Mouse (Mus musculus) ES-Bruce4 (cell line): ENCODE measurements around the gene Alpk3. TPM values are rescaled to one million over a fixed set of nuclear protein-coding genes. Genes with fewer than 3 reads are reported as not detected.

ENCODE experiments used
- H3K27ac ChIP-seq: 2 replicates; pipeline ENCODE4 v1.5.1; 2012; ENCODE audit warnings: low read length, inconsistent platforms; ENCODE audit not compliant: insufficient read depth
- H3K27me3 ChIP-seq: 2 replicates; pipeline ENCODE4 v1.6.1; 2012; ENCODE audit warnings: mild to moderate bottlenecking, low read length, inconsistent platforms; ENCODE audit not compliant: control insufficient read depth, poor library complexity, insufficient read depth, severe bottlenecking
- H3K36me3 ChIP-seq: 2 replicates; pipeline ENCODE4 v1.6.1; 2012; ENCODE audit warnings: inconsistent platforms, mild to moderate bottlenecking, low read length, moderate library complexity; ENCODE audit not compliant: control insufficient read depth, poor library complexity, insufficient read depth, severe bottlenecking
- H3K4me1 ChIP-seq: one replicate; pipeline ENCODE4 v1.8.1; 2011; ENCODE audit warnings: low read length; ENCODE audit not compliant: control insufficient read depth, insufficient read depth
- H3K4me3 ChIP-seq: 2 replicates; pipeline ENCODE4 v1.5.1; 2011; ENCODE audit warnings: low read depth, mild to moderate bottlenecking, low read length
- H3K9ac ChIP-seq: 2 replicates; pipeline ENCODE4 v1.6.1; 2012; ENCODE audit warnings: low read depth, mild to moderate bottlenecking, inconsistent platforms; ENCODE audit not compliant: poor library complexity, severe bottlenecking
- H3K9me3 ChIP-seq: replicated peaks from 2 replicates; pipeline ENCODE4 v1.6.1; 2012; ENCODE audit warnings: mild to moderate bottlenecking, low read length, inconsistent platforms; ENCODE audit not compliant: control insufficient read depth, poor library complexity, insufficient read depth, severe bottlenecking
- CTCF ChIP-seq: IDR thresholded peaks from one replicate; pipeline ENCODE4 v1.8.1; 2011; ENCODE audit warnings: low read depth, low read length
- EP300 ChIP-seq: IDR thresholded peaks from 2 replicates; pipeline ENCODE4 v1.6.1; 2011; ENCODE audit warnings: low read depth, low read length; ENCODE audit not compliant: insufficient read depth
- POLR2A ChIP-seq: IDR thresholded peaks from one replicate; pipeline ENCODE4 v1.8.1; 2011; ENCODE audit warnings: low read length; ENCODE audit not compliant: insufficient read depth
- polyA plus RNA-seq: library from polyadenylated mRNA; stranded (reverse); fragments of >200 nt; gene quantifications from 2 replicates; pipeline ENCODE4 v1.2.4, GENCODE M21; 2011; ENCODE audit warnings: low read depth; ENCODE audit not compliant: missing spikeins, insufficient read depth, insufficient read length

Gene Alpk3
- polyA plus RNA-seq, 1 experiment: 3.1 TPM

DNA sequence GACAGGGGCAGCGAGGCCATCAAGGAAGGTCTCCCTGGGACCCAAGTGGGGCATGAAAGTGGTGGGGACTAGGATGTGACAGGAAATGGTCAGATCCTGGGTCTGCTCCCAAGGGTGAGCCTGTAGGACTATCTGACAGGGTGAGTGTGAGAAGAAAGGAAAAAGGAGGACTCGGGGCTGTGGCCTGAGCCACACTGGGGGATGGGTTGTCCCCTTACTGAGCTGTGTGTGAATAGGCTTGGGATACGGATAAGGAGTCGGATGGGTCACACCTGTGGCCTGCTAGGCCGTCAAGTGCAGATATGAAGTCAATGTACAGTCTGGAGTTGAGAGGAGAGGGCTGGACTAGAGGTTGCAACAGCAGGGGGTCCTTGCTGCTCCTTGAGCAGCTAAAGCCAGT, 18.3 kb downstream of the Alpk3 start:
- Histone ChIP-seq H3K4me1 (peaks cover 3% of the 10 kb centered on the region), H3K9me3 (no peaks in the 10 kb centered on the region), H3K27ac (no peak overlapping the region), H3K27me3 (no peaks in the 10 kb centered on the region), H3K4me3 (no peak overlapping the region), H3K36me3 (no peaks in the 10 kb centered on the region), H3K9ac (no peak overlapping the region)
- TF ChIP-seq EP300: no peak

DNA sequence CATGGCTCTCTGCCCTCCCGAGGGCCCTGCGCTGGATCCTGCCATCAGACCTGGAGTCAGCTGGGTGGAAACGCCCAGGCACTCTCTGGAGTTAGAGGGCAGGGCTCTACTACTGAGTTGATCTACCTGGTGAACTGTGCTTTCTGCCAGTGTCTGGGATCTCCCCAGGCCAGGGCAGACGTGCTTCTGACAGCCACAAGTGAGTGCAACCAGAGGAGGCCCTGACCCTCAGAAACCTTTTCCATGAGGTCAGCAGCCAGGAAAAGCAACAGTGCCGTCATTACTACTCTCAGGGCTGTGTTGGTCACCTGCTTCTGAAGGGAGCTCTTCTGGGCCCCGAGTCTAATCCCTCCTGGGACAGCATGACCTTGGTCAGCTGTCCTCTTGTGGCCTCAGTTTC, 19.6 kb downstream of the Alpk3 start:
- no peak overlapping the region for H3K4me3 ChIP-seq
- H3K4me1 ChIP-seq: peaks cover 3% of the 10 kb centered on the region
- no peak overlapping the region for H3K27ac ChIP-seq
- no peaks in the 10 kb centered on the region for H3K36me3 ChIP-seq
- no peak for TF ChIP-seq CTCF
- no peak for TF ChIP-seq EP300
- TF ChIP-seq POLR2A: no peak
- H3K9ac ChIP-seq: no peak overlapping the region
- no peaks in the 10 kb centered on the region for H3K9me3 ChIP-seq
- no peaks in the 10 kb centered on the region for H3K27me3 ChIP-seq

DNA sequence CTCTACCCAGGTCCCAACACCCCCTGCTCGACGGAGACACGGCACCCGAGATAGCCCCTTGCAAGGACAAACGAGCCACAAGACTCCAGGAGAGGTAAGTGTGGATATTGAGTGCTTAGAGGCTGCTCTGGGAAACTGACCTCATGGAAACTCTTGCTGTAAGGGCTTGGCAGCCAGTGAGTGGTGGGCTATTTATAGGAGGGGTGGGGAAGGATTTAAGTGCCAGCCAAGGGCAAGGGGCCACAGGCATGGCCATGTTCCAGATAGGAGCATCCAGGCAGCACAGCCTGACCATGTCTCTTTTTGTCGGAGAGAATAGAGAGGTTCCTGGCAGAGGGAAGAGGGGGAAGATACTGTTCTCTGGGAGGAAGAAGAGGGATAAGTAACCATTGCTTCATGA, 21.3 kb downstream of the Alpk3 start:
- H3K4me3 ChIP-seq: no peak overlapping the region
- H3K9ac ChIP-seq: no peak overlapping the region
- TF ChIP-seq POLR2A: no peak
- TF ChIP-seq CTCF: no peak
- TF ChIP-seq EP300: no peak
- no peaks in the 10 kb centered on the region for H3K9me3 ChIP-seq
- no peaks in the 10 kb centered on the region for H3K27me3 ChIP-seq
- H3K36me3 ChIP-seq: no peaks in the 10 kb centered on the region
- H3K27ac ChIP-seq: no peak overlapping the region
- peaks cover 3% of the 10 kb centered on the region for H3K4me1 ChIP-seq

DNA sequence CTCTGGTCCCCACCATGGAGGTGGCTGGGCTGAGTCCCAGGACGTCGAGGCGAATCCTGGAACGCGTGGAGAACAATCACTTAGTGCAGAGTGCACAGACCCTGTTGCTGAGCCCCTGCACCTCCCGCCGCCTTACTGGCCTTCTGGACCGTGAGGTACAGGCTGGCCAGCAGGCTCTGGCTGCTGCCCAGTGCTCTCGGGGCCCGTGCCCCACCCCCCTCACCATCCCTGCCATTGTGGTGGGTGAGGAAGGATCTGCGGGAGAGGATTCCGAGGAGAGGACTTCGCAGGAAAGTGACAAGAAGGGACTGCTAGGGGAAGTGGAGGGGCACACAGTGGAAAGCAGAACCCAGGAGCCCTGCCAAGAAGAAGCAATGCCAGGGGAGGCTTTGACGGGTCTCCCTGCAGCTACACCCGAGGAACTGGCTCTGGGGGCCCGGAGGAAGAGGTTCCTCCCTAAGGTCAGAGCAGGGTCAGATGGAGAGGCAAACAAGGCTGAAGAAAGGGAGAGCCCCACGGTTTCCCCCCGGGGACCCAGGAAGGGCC, 36.1 kb downstream of the Alpk3 start:
- H3K36me3 ChIP-seq: no peaks in the 10 kb centered on the region
- peak overlapping the region; percentile 10; the same call in 1 of the 2 replicates for H3K9ac ChIP-seq
- H3K27ac ChIP-seq: no peak overlapping the region
- peaks cover 3% of the 10 kb centered on the region for H3K4me1 ChIP-seq
- no peaks in the 10 kb centered on the region for H3K9me3 ChIP-seq
- no peaks in the 10 kb centered on the region for H3K27me3 ChIP-seq
- H3K4me3 ChIP-seq: 0 out of 2 replicates have a peak overlapping the region, but pooled peaks have one; percentile 5
- no peak for TF ChIP-seq CTCF
- TF ChIP-seq EP300: no peak
- TF ChIP-seq POLR2A: no peak

DNA sequence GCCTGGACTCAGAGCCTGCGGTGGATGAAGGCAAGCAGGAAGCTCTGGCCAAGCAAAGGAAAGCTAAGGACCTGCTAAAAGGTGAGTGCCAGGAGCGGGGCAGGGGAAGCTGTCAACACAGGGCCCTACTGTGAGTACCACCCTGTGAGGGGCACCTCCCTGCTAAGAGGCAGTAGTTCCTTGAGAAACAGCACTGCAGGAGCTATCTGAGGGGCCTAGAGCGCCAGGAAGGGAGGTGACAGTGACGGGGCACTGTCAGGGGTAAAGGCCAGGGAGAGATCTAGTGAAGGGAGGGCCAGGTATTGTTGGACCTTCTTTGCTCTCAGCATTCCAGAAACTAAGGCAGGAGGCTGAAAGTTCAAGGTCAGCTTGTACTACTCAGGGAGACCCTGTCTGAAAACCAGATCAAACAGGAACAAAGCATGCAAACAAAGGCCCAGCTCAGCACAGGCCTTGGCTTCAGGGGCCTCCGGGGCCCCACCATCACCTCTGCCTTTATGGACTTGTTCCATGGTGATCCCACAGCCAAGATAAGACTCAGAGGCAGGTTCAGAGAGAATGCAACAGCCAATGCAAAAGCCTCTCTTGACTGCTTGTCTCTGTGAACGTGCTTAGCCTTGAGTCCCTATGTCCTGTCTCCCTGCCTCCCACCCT, 36.8 kb downstream of the Alpk3 start:
- Histone ChIP-seq H3K4me1 (peaks cover 5% of the 10 kb centered on the region), H3K9me3 (no peaks in the 10 kb centered on the region), H3K27ac (peak overlapping the region; percentile 66), H3K27me3 (no peaks in the 10 kb centered on the region), H3K9ac (peak overlapping the region; percentile 10; the same call in 1 of the 2 replicates), H3K36me3 (no peaks in the 10 kb centered on the region), H3K4me3 (peak overlapping the region; percentile 21; the same call in 1 of the 2 replicates)
- TF ChIP-seq EP300: peak; percentile 89
- TF ChIP-seq CTCF: no peak
- TF ChIP-seq POLR2A: no peak

DNA sequence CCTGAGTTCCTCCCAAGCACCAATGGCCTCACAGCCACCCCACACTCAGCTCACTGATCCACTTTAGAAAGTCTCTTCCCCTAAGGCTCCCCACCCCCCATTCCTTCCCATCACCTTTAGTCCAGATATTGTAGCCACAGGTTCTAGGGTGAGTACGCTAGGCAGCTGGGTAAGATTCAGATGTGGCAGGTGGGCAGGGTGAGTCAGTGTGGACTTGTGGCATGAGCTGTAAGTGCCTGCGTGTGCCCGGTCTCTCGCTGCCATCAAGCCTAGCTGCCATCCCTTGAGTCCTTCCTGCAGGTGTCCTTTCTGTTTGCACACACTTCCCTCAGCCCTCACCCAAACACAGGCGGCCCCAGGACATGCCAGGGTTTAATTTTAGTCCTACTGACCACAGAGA, 42.9 kb downstream of the Alpk3 start:
- no peak overlapping the region for H3K4me3 ChIP-seq
- no peak overlapping the region for H3K27ac ChIP-seq
- no peaks in the 10 kb centered on the region for H3K9me3 ChIP-seq
- no peaks in the 10 kb centered on the region for H3K27me3 ChIP-seq
- H3K4me1 ChIP-seq: peaks cover 5% of the 10 kb centered on the region
- TF ChIP-seq CTCF: no peak
- TF ChIP-seq POLR2A: no peak
- TF ChIP-seq EP300: no peak
- no peak overlapping the region for H3K9ac ChIP-seq
- H3K36me3 ChIP-seq: no peaks in the 10 kb centered on the region
